Mouse (Mus musculus): ENCODE data around the gene Ddx43. TPM values are rescaled to one million over a fixed set of nuclear protein-coding genes. Genes with fewer than 3 reads are reported as not detected.

Ddx43 gene
- polyA plus RNA-seq, 1 experiment: 4.0 TPM

DNA sequence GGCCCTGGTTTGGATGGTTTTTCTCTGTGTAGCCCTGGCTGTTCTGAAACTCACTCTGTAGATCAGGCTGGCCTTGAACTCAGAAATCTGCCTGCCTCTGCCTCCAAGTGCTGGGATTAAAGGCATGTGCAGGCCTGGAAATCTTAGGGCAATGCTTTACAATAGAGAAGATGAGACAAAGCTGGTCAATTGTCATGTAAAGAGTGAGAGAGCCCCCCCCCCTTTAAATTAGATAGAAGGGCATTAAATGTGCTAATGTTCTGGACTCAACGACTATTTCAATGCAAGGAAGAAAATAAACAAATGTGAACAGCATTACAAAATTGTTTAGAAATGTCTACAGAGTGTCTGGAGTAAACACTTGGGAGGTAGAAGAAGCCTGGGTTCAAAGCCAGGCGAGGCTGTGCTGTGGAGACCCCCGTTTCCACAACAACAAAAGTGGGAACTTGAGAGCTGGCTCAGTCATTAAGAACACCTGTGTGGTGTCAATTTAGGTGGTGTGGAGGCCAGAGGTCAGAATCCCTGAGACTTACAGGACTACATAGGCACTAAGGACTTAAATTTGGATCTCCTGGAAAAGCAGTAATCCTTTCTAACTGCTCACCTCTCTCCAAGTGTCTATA lies 26.8 kb upstream of the Ddx43 start:
- Histone ChIP-seq H3K4me1 (ENCODE audit: control insufficient read depth, insufficient read depth, low read length) (peaks cover 3% of the 10 kb centered on the region), H3K36me3 (ENCODE audit: control insufficient read depth, insufficient read depth, low read length) (no peaks in the 10 kb centered on the region), H3K4me3 (ENCODE audit: control insufficient read depth, low read depth, low read length) (no peak overlapping the region), H3K27ac (ENCODE audit: control insufficient read depth, insufficient read depth, low read depth, low read length) (no peak overlapping the region), H3K27me3 (ENCODE audit: control insufficient read depth, insufficient read depth, low read length) (no peaks in the 10 kb centered on the region)
- TF ChIP-seq CTCF (IDR thresholded peaks at IDR 0.05; ENCODE audit: control insufficient read depth, insufficient read depth, insufficient replicate concordance, low read depth, low read length): no peak
- no peak for TF ChIP-seq POLR2A (IDR thresholded peaks at IDR 0.05; ENCODE audit: control insufficient read depth, low read depth, low read length)

DNA sequence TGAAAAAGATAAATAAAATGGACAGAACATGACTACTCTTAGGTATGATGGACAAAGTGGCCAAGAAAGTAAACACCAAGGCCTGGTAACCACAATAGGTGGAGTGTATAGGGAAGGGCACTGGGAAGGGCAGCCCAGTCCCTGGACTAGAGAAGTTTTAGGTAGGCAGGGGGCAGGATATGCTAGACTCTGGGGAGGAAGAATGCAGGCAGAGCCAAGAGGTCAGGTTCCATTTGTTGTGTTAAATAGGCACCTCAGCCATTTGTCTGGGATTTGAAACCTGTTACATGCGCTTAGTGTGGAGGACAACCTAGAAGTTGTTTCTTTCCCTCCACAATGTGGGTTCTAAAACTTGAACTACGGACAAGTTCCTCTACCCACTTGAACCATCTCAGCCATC lies 26.2 kb upstream of the Ddx43 start:
- Histone ChIP-seq H3K27me3 (ENCODE audit: control insufficient read depth, insufficient read depth, low read length) (no peaks in the 10 kb centered on the region), H3K27ac (ENCODE audit: control insufficient read depth, insufficient read depth, low read depth, low read length) (no peak overlapping the region), H3K4me1 (ENCODE audit: control insufficient read depth, insufficient read depth, low read length) (peaks cover 3% of the 10 kb centered on the region), H3K36me3 (ENCODE audit: control insufficient read depth, insufficient read depth, low read length) (no peaks in the 10 kb centered on the region), H3K4me3 (ENCODE audit: control insufficient read depth, low read depth, low read length) (no peak overlapping the region)
- TF ChIP-seq POLR2A (IDR thresholded peaks at IDR 0.05; ENCODE audit: control insufficient read depth, low read depth, low read length) (no peak), CTCF (IDR thresholded peaks at IDR 0.05; ENCODE audit: control insufficient read depth, insufficient read depth, insufficient replicate concordance, low read depth, low read length) (no peak)

- TF ChIP-seq POLR2A (IDR thresholded peaks at IDR 0.05; ENCODE audit: control insufficient read depth, low read depth, low read length) (no peak), CTCF (IDR thresholded peaks at IDR 0.05; ENCODE audit: control insufficient read depth, insufficient read depth, insufficient replicate concordance, low read depth, low read length) (no peak)
- Histone ChIP-seq H3K27ac (ENCODE audit: control insufficient read depth, insufficient read depth, low read depth, low read length) (no peak overlapping the region), H3K4me3 (ENCODE audit: control insufficient read depth, low read depth, low read length) (no peak overlapping the region), H3K36me3 (ENCODE audit: control insufficient read depth, insufficient read depth, low read length) (no peaks in the 10 kb centered on the region), H3K27me3 (ENCODE audit: control insufficient read depth, insufficient read depth, low read length) (no peaks in the 10 kb centered on the region), H3K4me1 (ENCODE audit: control insufficient read depth, insufficient read depth, low read length) (peaks cover 3% of the 10 kb centered on the region)
Observed at GRCm38 (mm10) chr9:78369786-78370185, 25.8 kb upstream of the Ddx43 start.

- no peak for TF ChIP-seq POLR2A (IDR thresholded peaks at IDR 0.05; ENCODE audit: control insufficient read depth, low read depth, low read length)
- TF ChIP-seq CTCF (IDR thresholded peaks at IDR 0.05; ENCODE audit: control insufficient read depth, insufficient read depth, insufficient replicate concordance, low read depth, low read length): no peak
- H3K27me3 ChIP-seq (ENCODE audit: control insufficient read depth, insufficient read depth, low read length): no peaks in the 10 kb centered on the region
- H3K27ac ChIP-seq (ENCODE audit: control insufficient read depth, insufficient read depth, low read depth, low read length): no peak overlapping the region
- peaks cover 3% of the 10 kb centered on the region for H3K4me1 ChIP-seq (ENCODE audit: control insufficient read depth, insufficient read depth, low read length)
- H3K36me3 ChIP-seq (ENCODE audit: control insufficient read depth, insufficient read depth, low read length): no peaks in the 10 kb centered on the region
- no peak overlapping the region for H3K4me3 ChIP-seq (ENCODE audit: control insufficient read depth, low read depth, low read length)
Observed at GRCm38 (mm10) chr9:78371441-78371840, 24.1 kb upstream of the Ddx43 start.

GRCm38 (mm10) chr9:78372827-78373504 lies 22.6 kb upstream of the Ddx43 start:
- H3K27me3 ChIP-seq (ENCODE audit: control insufficient read depth, insufficient read depth, low read length): no peaks in the 10 kb centered on the region
- H3K27ac ChIP-seq (ENCODE audit: control insufficient read depth, insufficient read depth, low read depth, low read length): no peak overlapping the region
- H3K4me3 ChIP-seq (ENCODE audit: control insufficient read depth, low read depth, low read length): no peak overlapping the region
- H3K36me3 ChIP-seq (ENCODE audit: control insufficient read depth, insufficient read depth, low read length): no peaks in the 10 kb centered on the region
- TF ChIP-seq POLR2A (IDR thresholded peaks at IDR 0.05; ENCODE audit: control insufficient read depth, low read depth, low read length) (no peak), CTCF (IDR thresholded peaks at IDR 0.05; ENCODE audit: control insufficient read depth, insufficient read depth, insufficient replicate concordance, low read depth, low read length) (no peak)
- H3K4me1 ChIP-seq (ENCODE audit: control insufficient read depth, insufficient read depth, low read length): peaks cover 1% of the 10 kb centered on the region

- H3K27me3 ChIP-seq (ENCODE audit: control insufficient read depth, insufficient read depth, low read length): no peaks in the 10 kb centered on the region
- H3K27ac ChIP-seq (ENCODE audit: control insufficient read depth, insufficient read depth, low read depth, low read length): no peak overlapping the region
- no peaks in the 10 kb centered on the region for H3K36me3 ChIP-seq (ENCODE audit: control insufficient read depth, insufficient read depth, low read length)
- TF ChIP-seq CTCF (IDR thresholded peaks at IDR 0.05; ENCODE audit: control insufficient read depth, insufficient read depth, insufficient replicate concordance, low read depth, low read length) (no peak), POLR2A (IDR thresholded peaks at IDR 0.05; ENCODE audit: control insufficient read depth, low read depth, low read length) (no peak)
- H3K4me1 ChIP-seq (ENCODE audit: control insufficient read depth, insufficient read depth, low read length): no peaks in the 10 kb centered on the region; the same call in 1 of the 2 replicates
- no peak overlapping the region for H3K4me3 ChIP-seq (ENCODE audit: control insufficient read depth, low read depth, low read length)
Observed at GRCm38 (mm10) chr9:78374397-78374796, 21.2 kb upstream of the Ddx43 start.

GRCm38 (mm10) chr9:78374885-78375389 lies 20.6 kb upstream of the Ddx43 start:
- Histone ChIP-seq H3K36me3 (ENCODE audit: control insufficient read depth, insufficient read depth, low read length) (no peaks in the 10 kb centered on the region), H3K4me1 (ENCODE audit: control insufficient read depth, insufficient read depth, low read length) (no peaks in the 10 kb centered on the region; the same call in 1 of the 2 replicates), H3K4me3 (ENCODE audit: control insufficient read depth, low read depth, low read length) (no peak overlapping the region), H3K27me3 (ENCODE audit: control insufficient read depth, insufficient read depth, low read length) (no peaks in the 10 kb centered on the region), H3K27ac (ENCODE audit: control insufficient read depth, insufficient read depth, low read depth, low read length) (no peak overlapping the region)
- no peak for TF ChIP-seq POLR2A (IDR thresholded peaks at IDR 0.05; ENCODE audit: control insufficient read depth, low read depth, low read length)
- TF ChIP-seq CTCF (IDR thresholded peaks at IDR 0.05; ENCODE audit: control insufficient read depth, insufficient read depth, insufficient replicate concordance, low read depth, low read length): no peak

Measured in testis, adult 2 months (tissue).